Mouse (Mus musculus): ENCODE measurements around the gene Bst2.

- TF ChIP-seq GATA1 (IDR thresholded peaks at IDR 0.05; ENCODE audit: borderline replicate concordance, low read length) (no peak), FLI1 (IDR thresholded peaks at IDR 0.05; ENCODE audit: low read length) (no peak)
Measured at GRCm38 (mm10) chr8:71580201-71580600, 42.9 kb upstream of the Bst2 start.

All from megakaryocyte, embryonic 14.5 days (primary cell).